Mouse (Mus musculus): Measurements from ENCODE around the gene C2cd3.

Gene C2cd3

DNA sequence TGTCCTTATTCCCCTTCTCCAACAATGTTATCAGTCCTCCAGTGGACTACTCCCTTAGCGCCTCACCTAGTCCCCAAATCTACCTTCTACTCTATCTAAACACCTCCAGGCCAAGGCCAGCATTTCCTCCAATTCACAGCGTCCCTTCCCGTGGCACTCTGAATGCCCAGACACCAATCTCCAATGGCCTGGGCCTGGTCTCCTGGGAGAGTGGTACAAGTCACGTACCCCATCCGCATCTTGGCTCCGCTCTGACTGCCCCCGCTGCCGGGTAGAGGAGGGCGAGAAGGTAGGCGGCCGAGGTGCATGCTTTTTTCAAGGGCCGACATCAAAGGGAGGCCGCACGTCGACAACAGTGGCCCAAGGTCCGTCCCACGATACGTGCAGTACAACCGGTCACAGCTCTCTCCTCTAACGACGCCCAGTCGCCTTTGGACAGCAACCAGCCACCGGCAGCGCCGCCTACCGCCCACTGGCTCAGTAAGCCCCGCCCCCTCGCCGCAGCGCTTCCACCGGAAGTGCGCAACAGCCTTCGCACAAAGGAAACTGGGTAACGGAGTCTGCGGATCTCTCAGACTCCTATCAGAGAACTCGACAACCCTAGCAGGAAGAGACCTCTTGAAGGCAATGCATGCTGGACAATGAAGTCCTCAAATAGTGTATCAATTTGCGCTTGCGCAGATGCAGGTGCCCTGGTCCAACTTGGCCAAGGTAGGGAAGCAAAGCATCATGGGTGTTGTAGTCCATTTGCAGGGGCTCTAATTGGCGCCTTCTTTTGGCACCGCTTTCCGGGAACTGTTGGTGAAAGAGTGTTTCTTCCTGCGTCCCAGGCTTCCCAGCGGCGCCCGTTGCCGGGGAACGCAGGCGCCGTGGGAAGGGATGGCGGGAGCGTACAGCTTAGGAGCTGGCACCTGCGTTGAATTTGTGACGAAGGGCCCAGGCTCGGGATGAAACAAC, at the start of gene C2cd3, which contains the start of gene Ppme1:
C2cd3 (plus strand) TSS at position 739 of the 957 bp plus-strand sequence.
Ppme1 (minus strand) TSS at position 813 of the 957 bp plus-strand sequence.
- peak; percentile 98 to 99 for DNase-seq (ENCODE audit: low spot score in 2 of 2)

- DNase-seq (ENCODE audit: low spot score in 2 of 2), result no peak
These were observed 48.3 kb upstream of the C2cd3 start for GRCm38 (mm10) chr7:100323721-100324120.

- DNase-seq (ENCODE audit: low spot score in 2 of 2), result peak in 1 of 2 experiments; percentile 56
These were observed 46.6 kb upstream of the C2cd3 start for GRCm38 (mm10) chr7:100325482-100325881.

- no peak for DNase-seq (ENCODE audit: low spot score in 2 of 2)
These were observed 44.5 kb upstream of the C2cd3 start for GRCm38 (mm10) chr7:100327514-100327913.

GRCm38 (mm10) chr7:100328636-100329035, 43.4 kb upstream of the C2cd3 start:
- no peak for DNase-seq (ENCODE audit: low spot score in 2 of 2)

DNA sequence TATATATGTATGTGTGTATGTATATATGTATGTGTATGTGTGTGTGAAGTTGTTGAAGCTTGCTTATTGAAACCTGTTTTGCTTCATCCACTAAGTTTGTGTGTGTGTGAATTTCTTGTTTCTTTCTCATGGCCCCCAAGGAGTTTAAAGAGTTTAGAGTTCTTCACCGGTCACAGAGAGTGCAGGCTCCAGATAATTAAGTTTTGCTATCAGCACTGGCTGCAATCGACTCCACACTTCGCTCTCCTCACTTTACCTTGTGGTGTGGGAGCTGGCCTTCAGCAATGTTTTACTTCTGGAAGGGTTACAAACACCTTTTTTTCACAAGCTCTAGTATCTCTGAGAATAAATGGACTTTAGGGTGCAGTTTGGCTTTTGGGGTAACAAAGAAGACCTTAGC, 40.8 kb upstream of the C2cd3 start:
- no peak for DNase-seq (ENCODE audit: low spot score in 2 of 2)

DNA sequence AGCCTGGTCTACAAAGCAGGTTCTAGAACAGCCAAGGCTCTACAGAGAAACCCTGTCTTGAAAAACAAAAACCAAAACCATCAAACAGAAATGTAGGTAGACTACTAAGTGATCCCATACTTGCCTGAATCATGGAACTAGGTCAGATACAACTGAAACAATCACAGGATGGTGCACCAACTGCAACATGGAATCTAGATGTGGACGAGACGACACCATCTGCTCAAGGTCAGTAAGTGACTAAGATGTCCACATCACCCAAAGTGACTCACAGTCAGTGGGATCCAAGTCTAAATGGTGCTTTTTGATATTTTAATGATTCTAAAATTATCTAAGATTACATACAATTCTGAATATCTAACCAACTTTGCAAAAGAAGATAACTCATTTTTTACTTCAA, 36.1 kb upstream of the C2cd3 start:
- DNase-seq (ENCODE audit: low spot score in 2 of 2), result no peak

DNA sequence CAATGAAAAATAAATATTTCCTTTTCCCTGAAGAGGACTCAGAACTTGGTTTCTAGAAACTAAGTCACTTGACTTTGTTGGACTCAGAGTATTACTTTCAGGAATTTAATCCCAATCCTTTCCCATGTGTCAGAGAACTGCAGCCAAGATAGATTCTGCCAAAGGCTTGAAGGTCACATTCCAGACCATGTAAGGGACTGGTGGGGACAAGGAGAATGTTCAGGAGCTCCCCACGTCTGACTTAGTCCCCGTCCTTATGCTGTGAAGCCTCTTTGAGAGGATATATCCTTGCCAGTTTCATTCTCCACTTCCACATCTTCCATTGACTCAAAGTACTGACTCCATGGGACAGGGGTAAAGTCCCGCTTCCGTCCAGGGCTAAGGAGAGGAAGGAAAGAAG, 17.0 kb upstream of the C2cd3 start:
- DNase-seq (ENCODE audit: low spot score in 2 of 2), result no peak

GRCm38 (mm10) chr7:100356324-100356723, 15.7 kb upstream of the C2cd3 start:
- DNase-seq (ENCODE audit: low spot score in 2 of 2), result no peak

- DNase-seq (ENCODE audit: low spot score in 2 of 2), result no peak
These were observed 15.3 kb upstream of the C2cd3 start for GRCm38 (mm10) chr7:100356768-100357167.

DNA sequence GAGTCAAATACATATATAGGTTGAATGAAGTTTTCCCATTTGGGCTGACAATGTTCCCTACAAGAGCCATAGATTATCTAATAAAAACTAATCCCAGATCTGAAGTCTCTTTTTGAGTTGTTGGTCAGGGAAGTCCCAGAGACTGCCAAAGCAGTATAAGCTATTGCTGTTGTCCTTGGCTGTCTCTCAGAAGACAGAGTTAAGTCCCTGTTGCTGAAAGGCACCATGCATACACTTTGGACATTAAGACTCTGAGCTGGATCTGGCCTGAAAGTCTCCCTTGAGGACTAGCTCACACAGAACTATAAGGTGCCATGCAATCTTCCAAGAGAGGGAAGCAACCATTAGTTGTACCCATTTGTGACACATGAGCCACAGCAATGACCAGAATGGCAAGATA, 14.2 kb upstream of the C2cd3 start:
- DNase-seq (ENCODE audit: low spot score in 2 of 2), result no peak

GRCm38 (mm10) chr7:100363162-100363561, 8.9 kb upstream of the C2cd3 start:
- no peak for DNase-seq (ENCODE audit: low spot score in 2 of 2)

GRCm38 (mm10) chr7:100364888-100365287, 7.1 kb upstream of the C2cd3 start:
- no peak for DNase-seq (ENCODE audit: low spot score in 2 of 2)

DNA sequence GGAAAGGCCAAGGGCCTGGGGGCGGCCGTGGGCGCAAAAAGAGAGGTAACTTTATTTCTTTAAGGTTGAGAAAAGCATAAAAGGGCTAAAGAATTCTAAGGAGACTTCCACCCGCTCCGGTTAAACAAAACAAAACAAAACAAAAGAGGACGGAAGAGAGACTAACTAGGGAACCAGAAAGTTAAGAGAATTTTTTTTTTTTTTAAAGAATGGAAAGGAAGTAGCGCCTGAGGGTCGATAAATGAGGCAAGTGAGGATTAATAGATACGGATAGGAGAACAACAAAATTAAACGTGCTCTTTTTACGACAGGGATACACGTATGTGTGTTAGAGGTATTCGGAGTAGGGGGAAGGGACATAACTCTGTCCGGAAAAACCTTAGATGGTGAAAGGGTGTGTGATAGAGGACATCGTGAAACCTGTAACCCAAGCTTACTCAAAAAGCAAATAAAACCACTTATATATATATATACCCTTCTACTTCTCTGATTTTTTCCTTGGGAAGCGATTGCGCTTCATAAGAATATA, 483 bp downstream of the C2cd3 start:
- no peak for DNase-seq (ENCODE audit: low spot score in 2 of 2)

DNA sequence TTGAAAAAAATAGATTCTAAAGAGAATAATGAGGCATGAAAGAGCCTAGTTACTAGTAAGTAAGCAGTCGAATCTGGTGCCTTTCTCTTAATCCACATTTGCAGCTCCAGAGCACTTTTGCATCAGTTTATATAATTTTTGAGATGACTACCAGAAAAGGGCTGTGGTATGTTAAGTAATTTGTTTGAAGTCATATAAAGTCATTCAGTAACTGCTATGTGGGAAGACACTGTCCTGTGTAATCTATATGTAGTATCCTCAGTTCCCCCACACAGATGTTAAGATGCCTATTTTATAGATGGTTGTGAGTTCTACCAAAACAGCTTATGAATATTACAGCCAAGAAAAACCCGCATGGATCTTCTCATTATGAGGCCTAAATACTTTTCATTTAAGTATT, 6.2 kb downstream of the C2cd3 start:
- DNase-seq (ENCODE audit: low spot score in 2 of 2), result no peak

DNA sequence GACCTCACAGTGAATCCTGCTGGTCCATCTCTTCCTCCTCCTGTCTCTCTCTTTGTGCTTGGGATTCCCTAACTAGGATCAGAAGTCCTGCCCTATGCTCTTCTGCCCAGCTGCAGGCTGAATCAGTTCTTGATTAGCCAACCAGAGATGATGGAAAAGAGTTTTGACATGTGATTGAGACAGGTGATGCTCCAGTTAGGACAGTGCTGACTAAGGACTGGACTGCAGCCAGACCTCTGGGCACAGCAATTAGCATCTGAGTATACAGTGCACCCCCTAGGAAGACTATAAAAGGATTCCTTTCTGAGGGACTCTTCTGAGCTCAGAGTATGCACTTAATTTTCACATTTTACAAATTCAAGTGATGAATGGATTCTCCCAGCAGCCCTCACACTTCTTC, 9.1 kb downstream of the C2cd3 start:
- no peak for DNase-seq (ENCODE audit: low spot score in 2 of 2)

GRCm38 (mm10) chr7:100383207-100383606, 11.2 kb downstream of the C2cd3 start:
- DNase-seq (ENCODE audit: low spot score in 2 of 2), result no peak

GRCm38 (mm10) chr7:100388174-100388573, 16.1 kb downstream of the C2cd3 start:
- DNase-seq (ENCODE audit: low spot score in 2 of 2), result no peak

- DNase-seq (ENCODE audit: low spot score in 2 of 2), result no peak
These were observed 18.1 kb downstream of the C2cd3 start for GRCm38 (mm10) chr7:100390166-100390565.

DNA sequence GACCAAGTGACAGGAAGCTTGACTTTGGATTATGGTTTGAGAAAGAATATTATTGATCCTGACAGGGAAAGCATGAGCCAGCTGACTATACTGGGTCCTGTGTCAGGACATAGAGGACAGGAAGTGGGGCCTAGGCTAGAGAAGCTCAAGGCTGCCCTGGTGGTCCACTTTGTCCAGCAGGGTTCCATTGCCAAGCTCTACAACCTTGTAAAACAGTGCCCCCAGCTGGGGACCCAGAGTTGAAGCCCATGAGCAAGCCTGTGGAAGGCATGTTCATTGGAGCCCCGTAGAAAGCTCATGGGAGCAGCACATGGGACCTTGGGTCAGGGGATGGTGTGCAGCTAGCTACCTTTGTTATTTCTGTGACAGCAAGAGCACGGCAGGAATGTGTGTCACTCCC, 20.2 kb downstream of the C2cd3 start:
- peak in 1 of 2 experiments; percentile 19 for DNase-seq (ENCODE audit: low spot score in 2 of 2)

GRCm38 (mm10) chr7:100399231-100399913, 27.3 kb downstream of the C2cd3 start:
- no peak for DNase-seq (ENCODE audit: low spot score in 2 of 2)

GRCm38 (mm10) chr7:100400899-100401539, 29.0 kb downstream of the C2cd3 start:
- DNase-seq (ENCODE audit: low spot score in 2 of 2), result no peak

Measured in spleen, postnatal 10 days (tissue).